Mouse (Mus musculus) embryonic facial prominence, embryonic 13.5 days (tissue): ENCODE data around the gene Olfr1373. TPM values are rescaled to one million over a fixed set of nuclear protein-coding genes. Genes with fewer than 3 reads are reported as not detected.
"Not testable (repeated sequence)": the region's sequence is repeated elsewhere in the genome, so short reads cannot be mapped to it uniquely, and the experiment has no call there.

Source experiments
- ATAC-seq: fragments of 200-750 bp; cut with Nextera tagmentation; 2 replicates; pipeline ENCODE4 v1.8.0; 2017; ENCODE audit warnings: low read depth; ENCODE audit not compliant: insufficient number of reproducible peaks, insufficient read depth, low FRiP score, low TSS enrichment
- H3K27ac ChIP-seq: fragments of 300-500 bp; sonication (generic); 2 replicates; pipeline ENCODE4 v1.5.1; 2015; ENCODE audit warnings: moderate library complexity, mild to moderate bottlenecking, inconsistent platforms
- H3K27me3 ChIP-seq: fragments of 300-500 bp; sonication (generic); 2 replicates; pipeline ENCODE4 v1.6.1; 2015; ENCODE audit warnings: mild to moderate bottlenecking, inconsistent platforms
- H3K36me3 ChIP-seq: fragments of 300-500 bp; sonication (generic); 2 replicates; pipeline ENCODE4 v1.6.1; 2015; ENCODE audit warnings: mild to moderate bottlenecking, inconsistent platforms
- H3K4me1 ChIP-seq: fragments of 300-500 bp; sonication (generic); 2 replicates; pipeline ENCODE4 v1.6.1; 2015; ENCODE audit warnings: inconsistent platforms
- H3K4me2 ChIP-seq: fragments of 300-500 bp; sonication (generic); 2 replicates; pipeline ENCODE4 v1.6.1; 2015; ENCODE audit warnings: moderate library complexity, mild to moderate bottlenecking, inconsistent platforms
- H3K4me3 ChIP-seq: fragments of 300-500 bp; sonication (generic); 2 replicates; pipeline ENCODE4 v1.5.1; 2015; ENCODE audit warnings: mild to moderate bottlenecking, inconsistent platforms
- H3K9ac ChIP-seq: fragments of 300-500 bp; sonication (generic); 2 replicates; pipeline ENCODE4 v1.6.1; 2015; ENCODE audit warnings: mild to moderate bottlenecking, inconsistent platforms
- H3K9me3 ChIP-seq: fragments of 300-500 bp; sonication (generic); 2 replicates; pipeline ENCODE4 v1.6.1; 2016; ENCODE audit warnings: inconsistent platforms
- WGBS: fragments of 180-500 bp; shearing (Covaris S2); methylation state at CpG from one replicate; pipeline ENCODE4 v1.1.7; 2015; ENCODE audit warnings: mixed read lengths; 5-methylcytosine and 5-hydroxymethylcytosine counted together
- polyA plus RNA-seq: library from polyadenylated mRNA; unstranded; fragments of >200 nt; fragmentation: Nextera tagmentation; extraction: Ambion mirVana; gene quantifications from 2 replicates; pipeline ENCODE4 v1.2.1, GENCODE M21; 2015

The Olfr1373 gene
- polyA plus RNA-seq, 1 experiment from 2014 or later = not detected

GRCm38 (mm10) chr11:52128316-52129061, 16.8 kb downstream of the Olfr1373 start:
- Histone ChIP-seq H3K4me1 (no peaks in the 10 kb centered on the region), H3K9me3 (no peaks in the 10 kb centered on the region; the same call in 1 of the 2 replicates), H3K27me3 (no peaks in the 10 kb centered on the region), H3K36me3 (peaks cover 30% of the 10 kb centered on the region), H3K9ac (no peak overlapping the region), H3K27ac (no peak overlapping the region), H3K4me3 (no peak overlapping the region), H3K4me2 (no peak overlapping the region)
- 69% methylated on average over 5 of the region's 5 CpGs for WGBS
- no peak for ATAC-seq

DNA sequence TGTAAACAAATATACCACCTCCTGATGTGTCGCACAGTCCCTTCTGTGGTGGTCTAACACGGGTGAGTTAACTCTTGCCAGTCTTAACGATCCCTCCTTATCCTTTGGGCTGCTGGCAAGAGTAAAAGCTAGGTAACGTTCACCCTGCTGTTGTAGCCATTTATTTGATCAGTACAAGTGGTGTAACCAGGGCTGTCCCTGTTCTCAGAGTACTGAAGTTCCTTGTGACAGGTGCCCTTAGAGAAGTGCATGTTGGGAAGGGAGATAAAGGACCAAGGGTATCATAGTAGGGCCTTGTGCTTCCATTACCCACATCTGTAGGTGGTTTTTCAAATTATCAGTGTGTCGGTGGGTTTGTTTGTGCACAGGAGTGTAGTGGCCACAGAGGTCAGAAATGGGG, 17.6 kb downstream of the Olfr1373 start:
- no peak; the same call in 1 of the 2 replicates for ATAC-seq
- H3K4me2 ChIP-seq = no peak overlapping the region
- no peak overlapping the region for H3K9ac ChIP-seq
- peaks cover 36% of the 10 kb centered on the region for H3K36me3 ChIP-seq
- WGBS = 71% methylated on average over 5 of the region's 5 CpGs
- no peaks in the 10 kb centered on the region for H3K9me3 ChIP-seq
- no peak overlapping the region for H3K27ac ChIP-seq
- H3K4me3 ChIP-seq = no peak overlapping the region
- no peaks in the 10 kb centered on the region for H3K4me1 ChIP-seq
- no peaks in the 10 kb centered on the region for H3K27me3 ChIP-seq

GRCm38 (mm10) chr11:52127169-52127568, 18.2 kb downstream of the Olfr1373 start:
- no peak for ATAC-seq
- Histone ChIP-seq H3K4me1 (no peaks in the 10 kb centered on the region), H3K4me3 (no peak overlapping the region), H3K9me3 (no peaks in the 10 kb centered on the region), H3K36me3 (peaks cover 41% of the 10 kb centered on the region), H3K27me3 (no peaks in the 10 kb centered on the region), H3K27ac (no peak overlapping the region), H3K9ac (no peak overlapping the region), H3K4me2 (no peak overlapping the region)
- WGBS = 81% methylated on average over 3 of the region's 3 CpGs

DNA sequence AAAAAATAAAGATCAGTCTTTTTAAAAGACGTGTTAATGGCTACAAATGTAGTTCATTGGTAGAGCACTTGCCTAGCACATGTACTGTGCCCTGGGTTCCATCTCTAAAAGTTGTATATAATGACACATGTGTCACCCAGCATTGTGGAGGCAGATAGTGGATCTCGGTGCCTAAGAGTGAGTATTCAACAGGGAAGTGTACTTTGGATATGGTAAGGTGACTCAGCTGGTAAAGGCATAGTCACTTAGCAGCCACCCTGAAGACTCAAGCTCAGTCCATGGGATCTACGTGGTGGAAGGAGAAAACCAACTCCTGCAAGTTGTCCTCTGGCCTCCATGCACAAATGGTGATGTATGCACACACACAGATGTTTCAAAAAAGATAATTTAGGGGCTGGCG, 20.9 kb downstream of the Olfr1373 start:
- H3K4me2 ChIP-seq = no peak overlapping the region
- no peaks in the 10 kb centered on the region for H3K4me1 ChIP-seq
- H3K9me3 ChIP-seq = 0 out of 2 replicates have a peak, but pooled peaks cover 4% of the 10 kb centered on the region
- no peaks in the 10 kb centered on the region for H3K27me3 ChIP-seq
- no peak for ATAC-seq
- H3K4me3 ChIP-seq = no peak overlapping the region
- WGBS = 90% methylated on average over 4 of the region's 4 CpGs
- no peak overlapping the region for H3K27ac ChIP-seq
- no peak overlapping the region for H3K9ac ChIP-seq
- H3K36me3 ChIP-seq = peaks cover 66% of the 10 kb centered on the region

GRCm38 (mm10) chr11:52122045-52122444, 23.3 kb downstream of the Olfr1373 start:
- 91% methylated on average over 6 of the region's 6 CpGs for WGBS
- ATAC-seq = no peak
- no peak overlapping the region for H3K4me2 ChIP-seq
- 0 out of 2 replicates have a peak, but pooled peaks cover 4% of the 10 kb centered on the region for H3K9me3 ChIP-seq
- H3K27ac ChIP-seq = no peak overlapping the region
- H3K36me3 ChIP-seq = peaks cover 82% of the 10 kb centered on the region
- H3K4me1 ChIP-seq = no peaks in the 10 kb centered on the region
- no peaks in the 10 kb centered on the region for H3K27me3 ChIP-seq
- no peak overlapping the region for H3K4me3 ChIP-seq
- H3K9ac ChIP-seq = no peak overlapping the region

DNA sequence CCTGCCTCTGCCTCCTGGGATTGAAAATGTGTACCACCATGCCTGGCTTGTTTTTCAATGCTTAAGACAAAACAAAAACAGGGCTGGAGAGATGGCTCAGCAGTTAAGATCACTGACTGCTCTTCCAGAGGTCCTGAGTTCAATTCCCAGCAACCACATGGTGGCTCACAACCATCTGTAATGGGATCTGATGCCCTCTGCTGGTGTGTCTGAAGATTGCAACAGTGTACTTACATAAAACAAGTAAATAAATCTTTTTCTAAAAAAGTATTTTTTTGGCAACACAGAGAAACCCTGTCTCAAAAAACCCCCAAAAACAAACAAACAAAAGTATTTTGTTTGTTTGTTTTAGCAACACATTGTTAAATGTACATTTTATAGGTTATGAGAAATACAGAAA, 24.9 kb downstream of the Olfr1373 start:
- not testable (repeated sequence) for H3K27ac ChIP-seq, H3K4me1 ChIP-seq, H3K9me3 ChIP-seq, H3K9ac ChIP-seq, H3K27me3 ChIP-seq, ATAC-seq, H3K4me2 ChIP-seq, H3K4me3 ChIP-seq
- peaks cover 93% of the 10 kb centered on the region for H3K36me3 ChIP-seq

DNA sequence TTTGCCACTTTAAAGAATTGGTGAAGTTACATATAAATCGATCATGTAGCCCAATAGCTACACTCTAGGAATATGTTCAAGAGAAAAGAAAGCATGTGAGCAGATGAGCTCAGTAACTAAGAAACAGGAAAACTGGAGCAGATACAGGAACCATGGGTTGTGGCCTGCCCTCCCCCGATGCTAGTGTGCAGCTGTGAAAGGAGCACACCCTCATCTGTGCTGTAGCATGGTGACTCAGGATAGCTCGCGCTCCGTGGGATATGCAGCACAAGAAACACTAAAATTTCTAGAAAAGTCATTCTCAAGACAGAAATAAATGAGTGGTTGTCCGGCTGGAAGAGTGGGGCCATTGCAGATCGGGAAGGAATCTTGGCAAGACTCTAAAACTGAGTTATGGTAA, 28.2 kb downstream of the Olfr1373 start:
- WGBS = 96% methylated on average over 7 of the region's 7 CpGs
- H3K27ac ChIP-seq = no peak overlapping the region
- H3K4me1 ChIP-seq = no peaks in the 10 kb centered on the region
- no peak overlapping the region for H3K4me3 ChIP-seq
- H3K36me3 ChIP-seq = peaks cover 84% of the 10 kb centered on the region
- no peak overlapping the region for H3K9ac ChIP-seq
- no peak for ATAC-seq
- H3K27me3 ChIP-seq = no peaks in the 10 kb centered on the region
- H3K4me2 ChIP-seq = no peak overlapping the region
- 0 out of 2 replicates have a peak, but pooled peaks cover 4% of the 10 kb centered on the region for H3K9me3 ChIP-seq

GRCm38 (mm10) chr11:52116117-52116516, 29.2 kb downstream of the Olfr1373 start:
- H3K9me3 ChIP-seq, H3K27ac ChIP-seq, H3K4me2 ChIP-seq, H3K4me3 ChIP-seq, H3K27me3 ChIP-seq, H3K9ac ChIP-seq, ATAC-seq, H3K4me1 ChIP-seq: not testable (repeated sequence)
- 90% methylated on average over 6 of the region's 6 CpGs for WGBS
- peaks cover 74% of the 10 kb centered on the region for H3K36me3 ChIP-seq

- Histone ChIP-seq H3K27me3 (no peaks in the 10 kb centered on the region), H3K4me1 (no peaks in the 10 kb centered on the region), H3K4me2 (no peak overlapping the region), H3K36me3 (peaks cover 70% of the 10 kb centered on the region), H3K9ac (no peak overlapping the region), H3K9me3 (0 out of 2 replicates have a peak, but pooled peaks cover 4% of the 10 kb centered on the region), H3K27ac (no peak overlapping the region), H3K4me3 (no peak overlapping the region)
- 92% methylated on average over 3 of the region's 3 CpGs for WGBS
- no peak for ATAC-seq
Measured at GRCm38 (mm10) chr11:52115479-52115878, 29.8 kb downstream of the Olfr1373 start.

DNA sequence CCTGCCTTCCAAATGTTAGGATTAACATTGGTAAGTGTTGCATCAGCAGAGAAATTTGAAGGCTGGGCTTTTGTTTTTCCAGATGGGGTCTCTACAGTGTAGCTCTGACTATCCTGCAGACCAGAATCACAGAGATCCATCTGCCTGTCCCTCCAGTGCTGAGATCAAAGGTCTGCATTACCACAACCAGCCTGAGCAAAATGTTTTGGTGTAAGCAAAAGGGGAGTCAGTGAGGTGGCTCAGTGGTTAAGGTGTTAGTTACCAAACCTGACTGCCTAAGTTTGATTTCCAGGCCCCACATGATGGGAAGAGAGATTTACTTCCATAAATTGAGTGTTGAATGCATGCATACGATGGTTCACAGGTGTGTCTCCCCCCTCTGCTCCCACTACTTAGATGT, 35.9 kb downstream of the Olfr1373 start:
- H3K4me1 ChIP-seq = no peaks in the 10 kb centered on the region; the same call in 1 of the 2 replicates
- no peak for ATAC-seq
- no peak overlapping the region for H3K9ac ChIP-seq
- peaks cover 10% of the 10 kb centered on the region for H3K36me3 ChIP-seq
- no peak overlapping the region for H3K4me2 ChIP-seq
- 96% methylated on average over 1 of the region's 1 CpGs for WGBS
- H3K4me3 ChIP-seq = no peak overlapping the region
- H3K27me3 ChIP-seq = no peaks in the 10 kb centered on the region
- no peak overlapping the region for H3K27ac ChIP-seq
- H3K9me3 ChIP-seq = no peaks in the 10 kb centered on the region

- peaks cover 4% of the 10 kb centered on the region for H3K36me3 ChIP-seq
- H3K4me2 ChIP-seq = no peak overlapping the region
- no peak for ATAC-seq
- H3K4me1 ChIP-seq = peaks cover 2% of the 10 kb centered on the region; the same call in 1 of the 2 replicates
- no peak overlapping the region for H3K4me3 ChIP-seq
- H3K9me3 ChIP-seq = no peaks in the 10 kb centered on the region
- 93% methylated on average over 5 of the region's 5 CpGs for WGBS
- no peaks in the 10 kb centered on the region for H3K27me3 ChIP-seq
- no peak overlapping the region for H3K27ac ChIP-seq
- no peak overlapping the region for H3K9ac ChIP-seq
Measured at GRCm38 (mm10) chr11:52108796-52109195, 36.5 kb downstream of the Olfr1373 start.

- Histone ChIP-seq H3K9ac (no peak overlapping the region), H3K27me3 (no peaks in the 10 kb centered on the region), H3K4me2 (no peak overlapping the region), H3K27ac (no peak overlapping the region), H3K36me3 (no peaks in the 10 kb centered on the region; the same call in 1 of the 2 replicates), H3K4me3 (no peak overlapping the region), H3K9me3 (no peaks in the 10 kb centered on the region), H3K4me1 (peaks cover 13% of the 10 kb centered on the region)
- no peak for ATAC-seq
- 91% methylated on average over 1 of the region's 1 CpGs for WGBS
Measured at GRCm38 (mm10) chr11:52106438-52106837, 38.9 kb downstream of the Olfr1373 start.
